Mouse (Mus musculus) kidney, adult 8-10 months (tissue): ENCODE measurements around the gene Vmn1r126.
"Not testable (repeated sequence)": the region's sequence is repeated elsewhere in the genome, so short reads cannot be mapped to it uniquely, and the experiment has no call there.

ENCODE experiments used
- DNase-seq, 2 experiments: peaks; one replicate each; pipeline ENCODE4 v3.0.0; 2022

The Vmn1r126 gene

DNA sequence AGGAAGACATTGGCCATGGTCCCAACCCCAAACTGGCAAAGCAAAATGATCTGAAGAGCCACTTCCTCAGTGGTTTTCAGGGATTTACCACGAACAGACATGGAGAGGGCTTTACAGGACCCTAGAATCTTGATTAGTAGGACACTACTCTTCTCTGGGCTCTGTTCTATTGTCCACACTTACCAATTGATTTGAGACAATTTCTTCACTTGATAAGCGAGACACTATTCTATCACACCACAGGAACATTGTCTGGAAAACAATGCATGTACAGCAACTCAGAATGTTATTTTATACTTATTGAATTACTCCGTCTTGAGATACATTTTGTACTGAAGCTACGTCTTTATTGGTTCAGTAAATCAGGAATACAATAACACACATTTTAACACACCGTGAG is at the start of gene Vmn1r126:
Vmn1r126 (minus strand) TSS at position 101 of the 400 bp plus-strand sequence.
- DNase-seq, result not testable (repeated sequence)

DNA sequence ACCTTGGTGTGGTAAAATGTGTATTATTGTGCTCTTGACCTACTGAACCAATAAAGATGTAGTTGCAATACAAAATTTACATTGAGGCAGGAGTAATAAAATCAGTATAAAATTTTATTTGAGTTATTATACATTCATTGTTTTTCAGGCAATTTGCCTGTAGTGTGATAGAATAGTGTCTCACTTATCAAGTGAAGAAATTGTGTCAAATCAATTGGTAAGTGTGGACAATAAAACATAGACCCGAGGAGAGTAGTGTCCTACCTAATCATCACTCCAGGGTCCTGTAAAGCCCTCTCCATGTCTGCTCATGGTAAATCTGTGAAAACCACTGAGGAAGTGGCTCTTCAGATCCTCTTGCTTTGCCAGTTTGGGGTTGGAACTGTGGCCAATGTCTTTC is 47.8 kb upstream of the Vmn1r126 start, which contains the start of gene Vmn1r128:
Vmn1r128 (plus strand) TSS at position 301 of the 400 bp plus-strand sequence.
- not testable (repeated sequence) for DNase-seq

DNA sequence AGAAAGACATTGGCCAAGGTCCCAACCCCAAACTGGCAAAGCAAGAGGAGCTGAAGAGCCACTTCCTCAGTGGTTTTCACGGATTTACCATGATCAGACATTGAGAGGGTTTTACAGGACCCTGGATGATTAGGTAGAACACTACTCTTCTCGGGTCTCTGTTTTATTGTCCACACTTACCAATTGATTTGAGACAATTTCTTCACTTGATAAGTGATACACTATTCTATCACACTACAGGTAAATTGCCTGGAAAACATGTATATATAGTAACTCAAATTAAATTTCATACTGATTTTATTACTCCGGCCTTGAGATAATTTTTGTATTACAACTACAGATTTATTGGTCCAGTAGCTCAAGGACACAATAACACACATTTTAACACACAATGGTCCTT is 18.5 kb upstream of the Vmn1r126 start, which contains the start of gene Vmn1r127:
Vmn1r127 (minus strand) TSS at position 101 of the 400 bp plus-strand sequence.
- DNase-seq, result not testable (repeated sequence)

DNA sequence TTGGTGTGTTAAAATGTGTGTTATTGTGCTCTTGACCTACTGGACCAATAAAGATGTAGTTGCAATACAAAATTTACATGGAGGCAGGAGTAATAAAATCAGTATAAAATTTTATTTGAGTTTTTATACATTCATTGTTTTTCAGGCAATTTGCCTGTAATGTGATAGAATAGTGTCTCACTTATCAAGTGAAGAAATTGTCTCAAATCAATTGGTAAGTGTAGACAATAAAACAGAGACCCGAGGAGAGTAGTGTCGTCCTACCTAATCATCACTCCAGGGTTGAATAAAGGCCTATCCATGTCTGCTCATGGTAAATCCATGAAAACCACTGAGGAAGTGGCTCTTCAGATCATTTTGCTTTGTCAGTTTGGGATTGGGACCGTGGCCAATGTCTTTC is 29.4 kb downstream of the Vmn1r126 start, which contains the start of gene Vmn1r125:
Vmn1r125 (plus strand) TSS at position 301 of the 400 bp plus-strand sequence.
- not testable (repeated sequence) for DNase-seq

DNA sequence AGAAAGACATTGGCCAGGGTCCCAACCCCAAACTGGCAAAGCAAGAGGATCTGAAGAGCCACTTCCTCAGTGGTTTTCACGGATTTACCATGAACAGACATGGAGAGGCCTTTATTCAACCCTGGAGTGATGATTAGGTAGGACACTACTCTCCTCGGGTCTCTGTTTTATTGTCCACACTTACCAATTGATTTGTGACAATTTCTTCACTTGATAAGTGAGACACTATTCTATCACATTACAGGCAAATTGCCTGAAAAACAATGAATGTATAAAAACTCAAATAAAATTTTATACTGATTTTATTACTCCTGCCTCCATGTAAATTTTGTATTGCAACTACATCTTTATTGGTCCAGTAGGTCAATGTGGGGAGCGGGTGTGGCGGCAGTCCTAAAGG is 40.8 kb downstream of the Vmn1r126 start, which contains the start of gene Vmn1r124:
Vmn1r124 (minus strand) TSS at position 101 of the 400 bp plus-strand sequence.
- not testable (repeated sequence) for DNase-seq
